Mouse (Mus musculus) left cerebral cortex, postnatal 14 days (tissue): ENCODE data around the gene Iqschfp. TPM values are rescaled to one million over a fixed set of nuclear protein-coding genes. Genes with fewer than 3 reads are reported as not detected.
"Not testable (repeated sequence)": the region's sequence is repeated elsewhere in the genome, so short reads cannot be mapped to it uniquely, and the experiment has no call there.

Source experiments
- DNase-seq, 2 experiments: peaks; one replicate each; pipeline ENCODE4 v3.0.0; 2021 to 2022; ENCODE audit warnings: low spot score in 2 of 2, mixed read lengths in 1 of 2
- intact Hi-C: fragments of 180-260 bp; cut with DNase I; formaldehyde crosslinking; loops from one replicate; pipeline ENCODE4 v1.15.1; 2025
- total RNA-seq, 2 experiments: library from RNA; stranded (reverse); gene quantifications; 2 replicates each; pipeline ENCODE4 v1.2.3; 2021

Gene Iqschfp
- total RNA-seq, 2 experiments from 2014 or later: 7.4 to 12.2 TPM

- peak; percentile 78 to 83 for DNase-seq
- intact Hi-C loops: loop anchor here (2.0 to 10.0 kb wide), 3 partner anchors 436 to 648 kb away; no protein-coding TSS in a partner anchor
These were observed 164.6 kb downstream of the Iqschfp start for GRCm38 (mm10) chr3:68056373-68057275.

GRCm38 (mm10) chr3:68059162-68059800 is 167.2 kb downstream of the Iqschfp start:
- DNase-seq: peak in 1 of 2 experiments; percentile 37
- intact Hi-C loops: loop anchor here (5.0 to 10.0 kb wide), 2 partner anchors 433 to 646 kb away; no protein-coding TSS in a partner anchor

GRCm38 (mm10) chr3:68064731-68065130 is 172.7 kb downstream of the Iqschfp start, which contains the start of gene Schip1:
Gene Schip1 (plus strand): TSS chr3:68064802.
- intact Hi-C loops: no loop called here
- no peak for DNase-seq

- DNase-seq: no peak
- intact Hi-C loops: no loop called here
These were observed 179.7 kb downstream of the Iqschfp start for GRCm38 (mm10) chr3:68071395-68072386.

GRCm38 (mm10) chr3:68077406-68077805 is 185.4 kb downstream of the Iqschfp start:
- DNase-seq: no peak
- intact Hi-C loops: no loop called here

GRCm38 (mm10) chr3:68085024-68085423 is 193.0 kb downstream of the Iqschfp start:
- intact Hi-C loops: no loop called here
- peak in 1 of 2 experiments; percentile 41 for DNase-seq

- intact Hi-C loops: no loop called here
- no peak for DNase-seq
These were observed 200.1 kb downstream of the Iqschfp start for GRCm38 (mm10) chr3:68092108-68092507.

- intact Hi-C loops: loop anchor here (5.0 kb wide), 1 partner anchor 195 kb away; no protein-coding TSS in a partner anchor
- no peak for DNase-seq
These were observed 204.8 kb downstream of the Iqschfp start for GRCm38 (mm10) chr3:68096724-68097431.

- intact Hi-C loops: loop anchor here (5.0 kb wide), 1 partner anchor 193 kb away; no protein-coding TSS in a partner anchor
- DNase-seq: not testable (repeated sequence)
These were observed 207.5 kb downstream of the Iqschfp start for GRCm38 (mm10) chr3:68099561-68099960.

- intact Hi-C loops: no loop called here
- no peak for DNase-seq
These were observed 209.3 kb downstream of the Iqschfp start for GRCm38 (mm10) chr3:68101343-68101742.

GRCm38 (mm10) chr3:68105081-68105685 is 213.2 kb downstream of the Iqschfp start:
- DNase-seq: no peak
- intact Hi-C loops: no loop called here

GRCm38 (mm10) chr3:68121338-68121737 is 229.3 kb downstream of the Iqschfp start:
- intact Hi-C loops: no loop called here
- no peak for DNase-seq

- DNase-seq: peak in 1 of 2 experiments; percentile 44
- intact Hi-C loops: no loop called here
These were observed 234.3 kb downstream of the Iqschfp start for GRCm38 (mm10) chr3:68126284-68126856.

- no peak for DNase-seq
- intact Hi-C loops: no loop called here
These were observed 238.4 kb downstream of the Iqschfp start for GRCm38 (mm10) chr3:68130386-68130785.

- DNase-seq: no peak
- intact Hi-C loops: no loop called here
These were observed 247.0 kb downstream of the Iqschfp start for GRCm38 (mm10) chr3:68138833-68139627.

- intact Hi-C loops: no loop called here
- no peak for DNase-seq
These were observed 258.7 kb downstream of the Iqschfp start for GRCm38 (mm10) chr3:68150688-68151087.

GRCm38 (mm10) chr3:68160175-68160574 is 268.1 kb downstream of the Iqschfp start:
- no peak for DNase-seq
- intact Hi-C loops: no loop called here
